Comparison of ENCODE assay signal across 16 mouse cellular contexts in the genomic region with DNA sequence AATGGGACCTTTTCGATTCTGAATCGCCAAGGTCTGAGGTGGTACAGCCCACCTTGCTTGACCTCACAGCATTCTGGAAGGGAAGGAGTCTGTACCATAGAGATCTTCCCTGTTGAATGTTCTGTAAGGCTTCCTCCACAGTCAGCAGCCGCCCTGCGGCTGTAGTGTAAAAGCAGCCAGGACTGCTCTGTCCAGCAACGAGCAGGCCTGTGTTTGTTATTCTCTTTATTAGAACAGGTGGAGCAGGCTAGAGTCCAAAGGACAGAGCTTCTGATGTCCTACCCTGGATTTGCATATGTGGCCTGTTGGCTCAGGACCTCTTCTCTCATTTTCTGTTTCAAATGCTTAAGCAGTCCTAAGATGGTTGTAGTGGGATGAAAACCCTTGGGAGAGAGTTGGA. TPM values are rescaled to one million over a fixed set of nuclear protein-coding genes. Genes with fewer than 3 reads are reported as not detected.
DNase-seq lines count a peak whose midpoint lies in the region; ATAC-seq and TF ChIP-seq lines count a peak whose summit lies in the region.
"Had no signal": no experiment of that assay in that cellular context is flagged by ENCODE, and none has a peak within 500 bp of the region (broad histone marks: within the 10 kb centered on the region; RNA-seq: fewer than 3 reads in every experiment).

No protein-coding gene starts in this region.

- WGBS in heart, embryonic 15.5 days, result 60% methylated on average over 5 of the region's 5 CpGs
- WGBS in large intestine, adult 2 months, result 44% methylated on average over 5 of the region's 5 CpGs
- 53% methylated on average over 5 of the region's 5 CpGs for WGBS in small intestine, adult 2 months

- intact Hi-C loops in left cerebral cortex, adult 2 months (cut with DNase I), result no loop called here

- TF ChIP-seq POLR2A in small intestine, adult 2 months (IDR thresholded peaks at IDR 0.05; ENCODE audit: low read depth, low read length), result no peak

- H3K27me3 ChIP-seq in heart, embryonic 15.5 days, result no peaks in the 10 kb centered on the region
- no peaks in the 10 kb centered on the region for H3K27me3 ChIP-seq in small intestine, adult 2 months (ENCODE audit: control insufficient read depth, insufficient read depth, low read length)
- H3K27me3 ChIP-seq: forebrain, embryonic 15.5 days; megakaryocyte, embryonic 14.5 days had no signal

- peaks cover 72% of the 10 kb centered on the region for H3K4me1 ChIP-seq in heart, embryonic 15.5 days (replicated peaks)
- peaks cover 9% of the 10 kb centered on the region for H3K4me1 ChIP-seq in small intestine, adult 2 months (ENCODE audit: control insufficient read depth, insufficient read depth, insufficient read length, low read length)

- no peak for DNase-seq in heart, adult 8-10 months (ENCODE audit: low spot score)
- peak; percentile 14 for DNase-seq in heart, postnatal 4 days
- DNase-seq in large intestine, adult 2 months (ENCODE audit: low read depth, low spot score), result peak; percentile 52
- DNase-seq in frontal cortex, postnatal 10 days (ENCODE audit: low spot score in 2 of 2), result no peak
- DNase-seq in left cerebral cortex, adult 2 months (ENCODE audit: extremely low spot score in 1 of 2, low spot score in 2 of 2), result no peak
- DNase-seq: adrenal gland, postnatal 14 days; cerebellum, adult 9-11 months; embryo, embryonic 11 days had no signal

- no peak overlapping the region for H3K4me3 ChIP-seq in heart, embryonic 15.5 days
- no peak overlapping the region for H3K4me3 ChIP-seq in small intestine, adult 2 months (ENCODE audit: low read depth, low read length)
- H3K4me3 ChIP-seq in left cerebral cortex, adult 2 months, result no peak overlapping the region
- H3K4me3 ChIP-seq: forebrain, embryonic 15.5 days; megakaryocyte, embryonic 14.5 days had no signal

- no peak for ATAC-seq in heart, embryonic 15.5 days (replicated peaks; ENCODE audit: insufficient number of reproducible peaks, insufficient read depth, low FRiP score, low read depth)
- ATAC-seq: CD4-positive, CD25-positive, alpha-beta regulatory T cell, adult 4 months; forebrain, embryonic 15.5 days had no signal

- no peak overlapping the region for H3K4me2 ChIP-seq in heart, embryonic 15.5 days
- H3K4me2 ChIP-seq: forebrain, embryonic 15.5 days had no signal

- no peaks in the 10 kb centered on the region for H3K9me3 ChIP-seq in heart, embryonic 15.5 days (replicated peaks)
- H3K9me3 ChIP-seq: forebrain, embryonic 15.5 days; megakaryocyte, embryonic 14.5 days had no signal

- 0 out of 2 replicates have a peak, but pooled peaks have one; percentile 2 for TF ChIP-seq CTCF in small intestine, adult 2 months (IDR thresholded peaks at IDR 0.05; ENCODE audit: extremely low read depth, insufficient read length, insufficient replicate concordance, low read depth, low read length)
- TF ChIP-seq CTCF in left cerebral cortex, adult 2 months (IDR thresholded peaks at IDR 0.05), result no peak

- no peaks in the 10 kb centered on the region for H3K36me3 ChIP-seq in heart, embryonic 15.5 days
- H3K36me3 ChIP-seq in small intestine, adult 2 months (ENCODE audit: control insufficient read depth, insufficient read depth, low read length), result peaks cover 5% of the 10 kb centered on the region

- H3K27ac ChIP-seq in heart, embryonic 15.5 days, result peak overlapping the region; percentile 59
- H3K27ac ChIP-seq in small intestine, adult 2 months (ENCODE audit: insufficient read depth, low read depth, low read length), result peak overlapping the region; percentile 43; the same call in 1 of the 2 replicates
- H3K27ac ChIP-seq in left cerebral cortex, adult 2 months, result no peak overlapping the region

- no peak overlapping the region for H3K9ac ChIP-seq in heart, embryonic 15.5 days
- H3K9ac ChIP-seq: forebrain, embryonic 15.5 days had no signal

RNA-seq across cellular contexts. Expression of a gene that starts 4.1 kb away (rescaled TPM):
- 51.7 and 65.3 TPM in 2 replicates for polyA plus RNA-seq in heart, embryonic 15.5 days (2015; fragmentation: Nextera tagmentation; extraction: Ambion mirVana)
- 100 to 1,000 TPM; 227 to 263 (median 245) TPM for total RNA-seq in heart, adult 8-10 months (2022)
- 100 to 1,000 TPM; 233 to 249 TPM for total RNA-seq in heart, postnatal 4 days (2021)
- polyA plus RNA-seq in large intestine, adult 2 months (2012; rRNA removed), result 1.8 and 3.5 TPM in 2 replicates
- 2.0 and 2.6 TPM in 2 replicates for polyA plus RNA-seq in small intestine, adult 2 months (2012; rRNA removed)
- total RNA-seq in left cerebral cortex, adult 2 months (2021), result 10 to 100 TPM; 69.1 to 73.9 TPM
- total RNA-seq: hematopoietic stem cell, adult 5-6 weeks had no signal

RNA-seq across cellular contexts. Expression of a gene that starts 25.3 kb away (rescaled TPM):
- polyA plus RNA-seq in heart, embryonic 15.5 days (2015; fragmentation: Nextera tagmentation; extraction: Ambion mirVana), result 7.6 and 7.8 TPM in 2 replicates
- 1 to 10 TPM; 2.2 to 3.6 (median 2.3) TPM for total RNA-seq in heart, adult 8-10 months (2022)
- 1 to 10 TPM; 4.4 to 4.5 TPM for total RNA-seq in heart, postnatal 4 days (2021)
- polyA plus RNA-seq in large intestine, adult 2 months (2012; rRNA removed), result 9.7 and 13.2 TPM in 2 replicates
- 5.3 and 11.9 TPM in 2 replicates for polyA plus RNA-seq in small intestine, adult 2 months (2012; rRNA removed)
- total RNA-seq in left cerebral cortex, adult 2 months (2021), result 10 to 100 TPM; 17.8 to 19.8 TPM

RNA-seq across cellular contexts. Expression of a gene that starts 36.0 kb away (rescaled TPM):
- 0.32 TPM in 1 of 2 replicates, not detected in the other for polyA plus RNA-seq in heart, embryonic 15.5 days (2015; fragmentation: Nextera tagmentation; extraction: Ambion mirVana)
- total RNA-seq in heart, adult 8-10 months (2022), result not detected
- not detected for total RNA-seq in heart, postnatal 4 days (2021)
- 0.37 and 0.89 TPM in 2 replicates for polyA plus RNA-seq in large intestine, adult 2 months (2012; rRNA removed)
- polyA plus RNA-seq in small intestine, adult 2 months (2012; rRNA removed), result 0.32 TPM in 1 of 2 replicates, not detected in the other
- total RNA-seq in left cerebral cortex, adult 2 months (2021), result 1 to 10 TPM; 1.7 to 1.9 TPM
- total RNA-seq: adrenal gland, postnatal 14 days had no signal
- polyA plus RNA-seq: kidney, embryonic 16.5 days; lung, embryonic 16.5 days had no signal

Comparison
In these comparisons a context has a peak if more than half of its experiments do, and no peak if none do; other contexts are left out.
1. DNase-seq: peak in heart, postnatal 4 days (single experiment) and large intestine, adult 2 months (single experiment); none in heart, adult 8-10 months (single experiment), frontal cortex, postnatal 10 days (0 of 2) and left cerebral cortex, adult 2 months (0 of 2).